Comparison of ENCODE assay signal across 21 mouse cellular contexts in genomic region chr9:114515364-114515763, GRCm38 (mm10). TPM values are rescaled to one million over a fixed set of nuclear protein-coding genes. Genes with fewer than 3 reads are reported as not detected.
DNase-seq lines count a peak whose midpoint lies in the region.
"Had no signal": no experiment of that assay in that cellular context is flagged by ENCODE, and none has a peak within 500 bp of the region (broad histone marks: within the 10 kb centered on the region; RNA-seq: fewer than 3 reads in every experiment).

Gene C130032M10Rik (plus strand): TSS chr9:114515697.

- no peak within 1 kb of the TSS for H3K27ac ChIP-seq in midbrain, embryonic 10.5 days (replicated peaks)
- H3K27ac ChIP-seq: forebrain, embryonic 12.5 days; gastrocnemius, adult 2 months; left cerebral cortex, adult 2 months; liver, embryonic 14.5 days had no signal

- peaks cover 57% of the 10 kb centered on the region for H3K9me3 ChIP-seq in midbrain, embryonic 10.5 days (replicated peaks)

- H3K4me3 ChIP-seq in midbrain, embryonic 10.5 days = no peak within 1 kb of the TSS
- H3K4me3 ChIP-seq: forebrain, embryonic 12.5 days; gastrocnemius, adult 2 months; left cerebral cortex, adult 2 months had no signal

- WGBS in midbrain, embryonic 10.5 days = 96% methylated on average over 11 of the region's 11 CpGs

- H3K4me1 ChIP-seq in midbrain, embryonic 10.5 days = no peaks in the 10 kb centered on the region
- H3K4me1 ChIP-seq: forebrain, embryonic 12.5 days had no signal

- DNase-seq in heart, adult 11 months = peak; percentile 83
- DNase-seq in heart, postnatal 4 days = no peak
- DNase-seq in left cerebral cortex, postnatal 25 days (ENCODE audit: low spot score in 2 of 2) = peak; percentile 6
- DNase-seq in left cerebral cortex, postnatal 36 days (ENCODE audit: low spot score in 2 of 2) = no peak
- peak; percentile 56 for DNase-seq in Muller cell, postnatal 12 days (ENCODE audit: inconsistent ontology term)
- DNase-seq in fibroblast of lung, adult 2 months (ENCODE audit: low read depth) = peak; percentile 55
- DNase-seq in ovary, postnatal 14 days (ENCODE audit: low spot score) = no peak
- no peak for DNase-seq in midbrain, embryonic 10.5 days (ENCODE audit: low spot score)
- DNase-seq: cerebellum, adult 11-12 months; gastrocnemius, adult 2 months; kidney, adult 11 months; right cerebral cortex, postnatal 25 days; thymus, postnatal 25 days had no signal

- peaks cover 88% of the 10 kb centered on the region for H3K36me3 ChIP-seq in midbrain, embryonic 10.5 days

- intact Hi-C loops in left cerebral cortex, postnatal 25 days (cut with DNase I) = no loop called here
- intact Hi-C loops in left cerebral cortex, postnatal 36 days (cut with DNase I) = no loop called here

- H3K27me3 ChIP-seq in midbrain, embryonic 10.5 days (ENCODE audit: low read depth, poor library complexity, severe bottlenecking) = no peaks in the 10 kb centered on the region
- H3K27me3 ChIP-seq: forebrain, embryonic 12.5 days; Patski had no signal

RNA-seq across cellular contexts. Expression of gene C130032M10Rik, which starts in this region (rescaled TPM):
- total RNA-seq in heart, postnatal 4 days (2021) = not detected
- total RNA-seq in left cerebral cortex, postnatal 25 days (2021) = not detected
- total RNA-seq in left cerebral cortex, postnatal 36 days (2021) = not detected
- polyA plus RNA-seq in midbrain, embryonic 10.5 days (2016; fragmentation: Nextera tagmentation; extraction: Ambion mirVana) = 0.91 and 0.98 TPM in 2 replicates
- total RNA-seq: adrenal gland, postnatal 4 days; gastrocnemius, adult 2 months; left cerebral cortex, adult 2 months had no signal
- polyA plus RNA-seq: C2C12; forebrain, embryonic 12.5 days; hindbrain, embryonic 11.5 days; liver, embryonic 14.5 days; midbrain, embryonic 11.5 days; Patski had no signal

Comparison
In these comparisons a context has a peak if more than half of its experiments do, and no peak if none do; other contexts are left out.
1. DNase-seq: peak in heart, adult 11 months (single experiment), Muller cell, postnatal 12 days (single experiment) and fibroblast of lung, adult 2 months (single experiment); none in heart, postnatal 4 days (single experiment), left cerebral cortex, postnatal 36 days (0 of 2), ovary, postnatal 14 days (single experiment) and midbrain, embryonic 10.5 days (single experiment).
2. Peak in DNase-seq in left cerebral cortex, postnatal 25 days; RNA of the gene not detected or under 1 TPM.